Comparison of ENCODE assay signal across 14 mouse cellular contexts in genomic region chr12:28975249-28975648, GRCm38 (mm10).
DNase-seq lines count a peak whose midpoint lies in the region; ATAC-seq and TF ChIP-seq lines count a peak whose summit lies in the region.
"Had no signal": no experiment of that assay in that cellular context is flagged by ENCODE, and none has a peak within 500 bp of the region (broad histone marks: within the 10 kb centered on the region; RNA-seq: fewer than 3 reads in every experiment).

No protein-coding gene starts in this region.

- H3K4me1 ChIP-seq in kidney, postnatal 0 days (replicated peaks; ENCODE audit: insufficient read depth, low read length) = no peaks in the 10 kb centered on the region
- H3K4me1 ChIP-seq in forebrain, postnatal 0 days (ENCODE audit: insufficient read depth) = peaks cover 9% of the 10 kb centered on the region
- peaks cover 4% of the 10 kb centered on the region; the same call in 1 of the 2 replicates for H3K4me1 ChIP-seq in hindbrain, postnatal 0 days (ENCODE audit: insufficient read depth, low read length)
- H3K4me1 ChIP-seq in neural tube, embryonic 12.5 days = peaks cover 8% of the 10 kb centered on the region
- H3K4me1 ChIP-seq: liver, embryonic 12.5 days had no signal

- H3K27ac ChIP-seq in kidney, postnatal 0 days = no peak overlapping the region
- peak overlapping the region; percentile 71; the same call in 1 of the 2 replicates for H3K27ac ChIP-seq in forebrain, postnatal 0 days (ENCODE audit: low read depth, low read length)
- H3K27ac ChIP-seq in hindbrain, postnatal 0 days = 0 out of 2 replicates have a peak overlapping the region, but pooled peaks have one; percentile 62
- H3K27ac ChIP-seq in neural tube, embryonic 12.5 days = no peak overlapping the region
- H3K27ac ChIP-seq: liver, embryonic 12.5 days; stomach, postnatal 0 days had no signal

- 0 out of 2 replicates have a peak, but pooled peaks cover 3% of the 10 kb centered on the region for H3K9me3 ChIP-seq in kidney, postnatal 0 days (replicated peaks; ENCODE audit: low read length)
- H3K9me3 ChIP-seq in forebrain, postnatal 0 days (ENCODE audit: low read length) = peaks cover 4% of the 10 kb centered on the region; the same call in 1 of the 2 replicates
- H3K9me3 ChIP-seq in hindbrain, postnatal 0 days (ENCODE audit: low read length) = no peaks in the 10 kb centered on the region
- H3K9me3 ChIP-seq in neural tube, embryonic 12.5 days = 0 out of 2 replicates have a peak, but pooled peaks cover 6% of the 10 kb centered on the region
- H3K9me3 ChIP-seq: liver, embryonic 12.5 days had no signal

- no peak overlapping the region for H3K9ac ChIP-seq in kidney, postnatal 0 days (ENCODE audit: low read depth, low read length)
- no peak overlapping the region for H3K9ac ChIP-seq in forebrain, postnatal 0 days
- H3K9ac ChIP-seq in hindbrain, postnatal 0 days (replicated peaks; ENCODE audit: low read length) = no peak overlapping the region
- no peak overlapping the region for H3K9ac ChIP-seq in neural tube, embryonic 12.5 days
- H3K9ac ChIP-seq: liver, embryonic 12.5 days had no signal

- no peak for TF ChIP-seq CTCF in kidney, postnatal 0 days (IDR thresholded peaks at IDR 0.05; ENCODE audit: low read depth)
- TF ChIP-seq CTCF in forebrain, postnatal 0 days (IDR thresholded peaks at IDR 0.05; ENCODE audit: low read depth) = no peak
- no peak for TF ChIP-seq CTCF in hindbrain, postnatal 0 days (IDR thresholded peaks at IDR 0.05; ENCODE audit: low read depth)

- no peak overlapping the region for H3K4me3 ChIP-seq in kidney, postnatal 0 days (replicated peaks; ENCODE audit: low read depth, low read length)
- H3K4me3 ChIP-seq in forebrain, postnatal 0 days (ENCODE audit: low read depth, low read length) = no peak overlapping the region
- H3K4me3 ChIP-seq in hindbrain, postnatal 0 days (ENCODE audit: low read length) = no peak overlapping the region
- no peak overlapping the region for H3K4me3 ChIP-seq in neural tube, embryonic 12.5 days
- H3K4me3 ChIP-seq: liver, embryonic 12.5 days; myocyte had no signal

- H3K27me3 ChIP-seq in kidney, postnatal 0 days (ENCODE audit: insufficient read depth, low read length) = no peaks in the 10 kb centered on the region
- no peaks in the 10 kb centered on the region for H3K27me3 ChIP-seq in forebrain, postnatal 0 days (ENCODE audit: insufficient read depth, low read length)
- H3K27me3 ChIP-seq in hindbrain, postnatal 0 days (ENCODE audit: insufficient read depth, low read length) = no peaks in the 10 kb centered on the region
- H3K27me3 ChIP-seq in neural tube, embryonic 12.5 days (replicated peaks) = no peaks in the 10 kb centered on the region
- H3K27me3 ChIP-seq: liver, embryonic 12.5 days had no signal

- DNase-seq in kidney, postnatal 0 days (ENCODE audit: low spot score) = no peak
- no peak for DNase-seq in kidney, postnatal 10 days
- no peak for DNase-seq in forebrain, postnatal 0 days
- no peak for DNase-seq in hindbrain, postnatal 0 days (ENCODE audit: low spot score)
- DNase-seq in heart, postnatal 14 days = no peak
- DNase-seq in cerebellum, postnatal 4 days (ENCODE audit: low spot score in 2 of 2) = no peak
- no peak for DNase-seq in heart, postnatal 36 days
- DNase-seq: heart, postnatal 10 days; kidney, adult 2 months; lung, postnatal 14 days had no signal

- WGBS in kidney, postnatal 0 days = 83% methylated on average over 5 of the region's 5 CpGs
- WGBS in forebrain, postnatal 0 days = 87% methylated on average over 5 of the region's 5 CpGs
- WGBS in hindbrain, postnatal 0 days = 81% methylated on average over 5 of the region's 5 CpGs
- 93% methylated on average over 5 of the region's 5 CpGs for WGBS in neural tube, embryonic 12.5 days

- 0 out of 2 replicates have a peak, but pooled peaks have one; percentile 36 for ATAC-seq in kidney, postnatal 0 days (replicated peaks; ENCODE audit: low FRiP score, low read depth)
- ATAC-seq in forebrain, postnatal 0 days = peak; percentile 42
- peak; percentile 28 for ATAC-seq in hindbrain, postnatal 0 days
- 0 out of 2 replicates have a peak, but pooled peaks have one; percentile 44 for ATAC-seq in neural tube, embryonic 12.5 days (ENCODE audit: low FRiP score, low read depth)
- ATAC-seq: liver, embryonic 12.5 days had no signal

- intact Hi-C loops in heart, postnatal 14 days (cut with DNase I) = no loop called here
- intact Hi-C loops in heart, postnatal 36 days (cut with DNase I) = loop anchor here (10.0 kb wide), 1 partner anchor 280 kb away; no protein-coding TSS in a partner anchor

- H3K36me3 ChIP-seq in kidney, postnatal 0 days (ENCODE audit: insufficient read depth, low read length) = no peaks in the 10 kb centered on the region
- no peaks in the 10 kb centered on the region for H3K36me3 ChIP-seq in forebrain, postnatal 0 days (ENCODE audit: insufficient read depth)
- H3K36me3 ChIP-seq in hindbrain, postnatal 0 days (ENCODE audit: insufficient read depth, low read length) = no peaks in the 10 kb centered on the region
- no peaks in the 10 kb centered on the region for H3K36me3 ChIP-seq in neural tube, embryonic 12.5 days
- H3K36me3 ChIP-seq: liver, embryonic 12.5 days had no signal

- no peak overlapping the region for H3K4me2 ChIP-seq in kidney, postnatal 0 days (ENCODE audit: low read length)
- H3K4me2 ChIP-seq in forebrain, postnatal 0 days (ENCODE audit: low read depth) = no peak overlapping the region
- no peak overlapping the region for H3K4me2 ChIP-seq in hindbrain, postnatal 0 days (ENCODE audit: low read depth, low read length)
- no peak overlapping the region for H3K4me2 ChIP-seq in neural tube, embryonic 12.5 days (replicated peaks)
- H3K4me2 ChIP-seq: liver, embryonic 12.5 days had no signal

Comparison
In these comparisons a context has a peak if more than half of its experiments do, and no peak if none do; other contexts are left out.
1. H3K27ac ChIP-seq: peak in forebrain, postnatal 0 days (single experiment) and hindbrain, postnatal 0 days (single experiment); none in kidney, postnatal 0 days (single experiment) and neural tube, embryonic 12.5 days (single experiment).
2. Peak in every context shown above with its lines, with median percentiles within 50 percentile points of each other: ATAC-seq.